Mouse (Mus musculus): ENCODE data around the gene Ttc7b. TPM values are rescaled to one million over a fixed set of nuclear protein-coding genes. Genes with fewer than 3 reads are reported as not detected.

Gene Ttc7b
- 0.09 and 0.13 TPM in 2 replicates for polyA plus RNA-seq (2012)

GRCm38 (mm10) chr12:100520794-100521186 is at the start of gene Ttc7b:
Ttc7b (minus strand) TSS chr12:100520826.
- TF ChIP-seq TAL1 (IDR thresholded peaks at IDR 0.05; ENCODE audit: low read length), result no peak
- H3K36me3 ChIP-seq (ENCODE audit: control insufficient read depth), result no peaks in the 10 kb centered on the region
- H3K9me3 ChIP-seq (ENCODE audit: control insufficient read depth, low read length), result no peaks in the 10 kb centered on the region
- H3K4me1 ChIP-seq (ENCODE audit: control insufficient read depth), result peaks cover 15% of the 10 kb centered on the region
- peaks cover 29% of the 10 kb centered on the region for H3K27me3 ChIP-seq (ENCODE audit: control insufficient read depth)
- H3K4me3 ChIP-seq (replicated peaks), result peak within 1 kb of the TSS; percentile 63

DNA sequence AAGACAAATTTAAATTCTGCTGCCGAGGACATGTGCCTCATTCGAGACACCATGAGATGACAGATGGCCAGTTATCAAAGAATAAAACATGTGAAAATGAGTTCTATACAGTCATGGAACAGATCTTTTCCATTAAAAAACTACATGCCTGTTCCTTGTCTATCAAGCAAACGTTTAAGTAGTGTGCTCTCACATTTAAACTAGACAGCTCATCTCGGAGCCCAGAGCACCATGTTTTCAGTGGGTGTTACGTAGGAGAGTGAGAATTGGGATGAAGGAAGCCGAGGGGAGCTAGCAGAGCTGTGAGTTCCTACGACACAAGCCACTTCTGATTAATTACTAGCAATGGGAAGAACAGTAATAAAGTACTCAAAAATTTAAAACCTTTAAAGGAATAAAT is 48.2 kb upstream of the Ttc7b start:
- Histone ChIP-seq H3K27me3 (ENCODE audit: control insufficient read depth) (no peaks in the 10 kb centered on the region), H3K9me3 (ENCODE audit: control insufficient read depth, low read length) (no peaks in the 10 kb centered on the region), H3K36me3 (ENCODE audit: control insufficient read depth) (peaks cover 4% of the 10 kb centered on the region), H3K4me3 (replicated peaks) (no peak overlapping the region), H3K4me1 (ENCODE audit: control insufficient read depth) (no peaks in the 10 kb centered on the region)
- no peak for TF ChIP-seq GATA1 (IDR thresholded peaks at IDR 0.05; ENCODE audit: low read length)
- TF ChIP-seq TAL1 (IDR thresholded peaks at IDR 0.05; ENCODE audit: low read length), result no peak

- TF ChIP-seq TAL1 (IDR thresholded peaks at IDR 0.05; ENCODE audit: low read length) (no peak), GATA1 (IDR thresholded peaks at IDR 0.05; ENCODE audit: low read length) (no peak)
- Histone ChIP-seq H3K27me3 (ENCODE audit: control insufficient read depth) (no peaks in the 10 kb centered on the region), H3K36me3 (ENCODE audit: control insufficient read depth) (peaks cover 4% of the 10 kb centered on the region), H3K4me1 (ENCODE audit: control insufficient read depth) (no peaks in the 10 kb centered on the region), H3K4me3 (replicated peaks) (no peak overlapping the region), H3K9me3 (ENCODE audit: control insufficient read depth, low read length) (no peaks in the 10 kb centered on the region)
These were observed 47.5 kb upstream of the Ttc7b start for GRCm38 (mm10) chr12:100568105-100568504.

DNA sequence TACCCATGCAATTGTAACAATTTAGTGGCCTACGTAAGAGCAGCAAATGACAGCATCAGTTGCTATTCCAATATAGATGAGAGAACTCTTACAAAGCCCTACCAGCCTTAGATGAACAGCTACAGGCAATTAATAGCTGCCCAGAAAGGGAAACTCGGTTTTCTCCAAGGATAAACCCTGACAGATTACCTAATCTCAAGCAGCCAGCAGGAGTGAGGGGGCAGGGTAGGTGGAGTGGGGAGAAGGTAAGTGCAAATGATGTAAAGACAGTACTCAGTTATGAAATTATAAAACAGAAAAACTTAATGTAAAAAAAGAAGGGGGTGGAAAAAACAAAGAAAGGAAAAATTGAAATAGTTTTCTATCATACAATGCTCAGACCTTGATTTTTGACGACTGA is 47.0 kb upstream of the Ttc7b start:
- Histone ChIP-seq H3K4me1 (ENCODE audit: control insufficient read depth) (no peaks in the 10 kb centered on the region), H3K4me3 (replicated peaks) (no peak overlapping the region), H3K27me3 (ENCODE audit: control insufficient read depth) (no peaks in the 10 kb centered on the region), H3K36me3 (ENCODE audit: control insufficient read depth) (peaks cover 4% of the 10 kb centered on the region; the same call in 1 of the 2 replicates), H3K9me3 (ENCODE audit: control insufficient read depth, low read length) (no peaks in the 10 kb centered on the region)
- TF ChIP-seq GATA1 (IDR thresholded peaks at IDR 0.05; ENCODE audit: low read length) (no peak), TAL1 (IDR thresholded peaks at IDR 0.05; ENCODE audit: low read length) (no peak)

- peaks cover 5% of the 10 kb centered on the region for H3K36me3 ChIP-seq (ENCODE audit: control insufficient read depth)
- TF ChIP-seq GATA1 (IDR thresholded peaks at IDR 0.05; ENCODE audit: low read length) (no peak), TAL1 (IDR thresholded peaks at IDR 0.05; ENCODE audit: low read length) (no peak)
- no peaks in the 10 kb centered on the region for H3K27me3 ChIP-seq (ENCODE audit: control insufficient read depth)
- H3K9me3 ChIP-seq (ENCODE audit: control insufficient read depth, low read length), result no peaks in the 10 kb centered on the region
- H3K4me1 ChIP-seq (ENCODE audit: control insufficient read depth), result no peaks in the 10 kb centered on the region
- no peak overlapping the region for H3K4me3 ChIP-seq (replicated peaks)
These were observed 33.0 kb upstream of the Ttc7b start for GRCm38 (mm10) chr12:100553675-100554074.

DNA sequence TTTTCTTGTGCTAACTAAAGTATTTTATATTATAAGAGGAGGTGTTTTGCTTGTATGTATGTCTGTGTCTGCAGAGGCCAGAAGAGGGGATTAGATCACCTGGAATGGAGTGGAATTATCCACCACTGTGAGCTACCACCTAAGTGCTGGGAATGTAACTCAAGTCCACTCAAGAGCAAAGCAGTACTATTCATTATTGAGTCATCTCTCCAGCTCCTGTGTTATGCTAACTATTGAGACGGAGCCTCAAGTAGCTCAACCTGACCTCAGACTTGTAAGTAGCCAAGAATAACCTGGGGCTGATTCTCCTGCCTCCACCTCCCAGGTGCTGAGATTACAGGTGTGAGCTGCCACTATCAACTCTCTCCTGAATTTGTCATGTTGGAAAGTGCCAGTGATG is 31.3 kb upstream of the Ttc7b start:
- H3K4me3 ChIP-seq (replicated peaks), result no peak overlapping the region
- H3K27me3 ChIP-seq (ENCODE audit: control insufficient read depth), result no peaks in the 10 kb centered on the region
- no peak for TF ChIP-seq TAL1 (IDR thresholded peaks at IDR 0.05; ENCODE audit: low read length)
- no peak for TF ChIP-seq GATA1 (IDR thresholded peaks at IDR 0.05; ENCODE audit: low read length)
- no peaks in the 10 kb centered on the region for H3K4me1 ChIP-seq (ENCODE audit: control insufficient read depth)
- H3K9me3 ChIP-seq (ENCODE audit: control insufficient read depth, low read length), result no peaks in the 10 kb centered on the region
- H3K36me3 ChIP-seq (ENCODE audit: control insufficient read depth), result peaks cover 5% of the 10 kb centered on the region

DNA sequence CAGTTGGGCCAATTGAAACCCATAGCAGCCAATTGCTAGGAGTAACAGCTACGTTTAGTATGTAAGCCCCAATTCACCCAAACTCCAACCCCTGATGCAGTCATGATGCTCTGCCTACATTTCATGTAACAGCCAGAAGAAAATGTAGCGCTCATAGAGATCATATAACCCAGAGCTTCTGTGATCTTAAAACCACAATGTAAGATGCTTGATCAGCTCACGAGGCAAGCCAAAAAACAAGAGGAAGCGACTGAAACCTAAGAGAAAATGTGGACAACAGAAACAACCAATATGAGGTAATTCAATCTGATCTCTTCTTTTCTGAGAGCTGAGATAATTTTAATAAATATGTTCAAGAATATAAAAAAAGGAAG is 23.6 kb upstream of the Ttc7b start:
- H3K4me1 ChIP-seq (ENCODE audit: control insufficient read depth), result no peaks in the 10 kb centered on the region
- no peak overlapping the region for H3K4me3 ChIP-seq (replicated peaks)
- no peaks in the 10 kb centered on the region for H3K9me3 ChIP-seq (ENCODE audit: control insufficient read depth, low read length)
- H3K27me3 ChIP-seq (ENCODE audit: control insufficient read depth), result no peaks in the 10 kb centered on the region
- TF ChIP-seq GATA1 (IDR thresholded peaks at IDR 0.05; ENCODE audit: low read length) (no peak), TAL1 (IDR thresholded peaks at IDR 0.05; ENCODE audit: low read length) (no peak)
- no peaks in the 10 kb centered on the region for H3K36me3 ChIP-seq (ENCODE audit: control insufficient read depth)

- H3K36me3 ChIP-seq (ENCODE audit: control insufficient read depth), result no peaks in the 10 kb centered on the region
- TF ChIP-seq TAL1 (IDR thresholded peaks at IDR 0.05; ENCODE audit: low read length) (no peak), GATA1 (IDR thresholded peaks at IDR 0.05; ENCODE audit: low read length) (no peak)
These were observed 23.0 kb upstream of the Ttc7b start for GRCm38 (mm10) chr12:100543437-100544193.

GRCm38 (mm10) chr12:100542494-100542893 is 21.9 kb upstream of the Ttc7b start:
- H3K36me3 ChIP-seq (ENCODE audit: control insufficient read depth), result no peaks in the 10 kb centered on the region
- TF ChIP-seq GATA1 (IDR thresholded peaks at IDR 0.05; ENCODE audit: low read length) (no peak), TAL1 (IDR thresholded peaks at IDR 0.05; ENCODE audit: low read length) (no peak)
- H3K4me3 ChIP-seq (replicated peaks), result no peak overlapping the region
- no peaks in the 10 kb centered on the region for H3K4me1 ChIP-seq (ENCODE audit: control insufficient read depth)
- H3K9me3 ChIP-seq (ENCODE audit: control insufficient read depth, low read length), result no peaks in the 10 kb centered on the region
- H3K27me3 ChIP-seq (ENCODE audit: control insufficient read depth), result no peaks in the 10 kb centered on the region

More at GRCm38 (mm10) chr12:100543437-100544193, 23.0 kb upstream of the Ttc7b start:
- Histone ChIP-seq H3K4me3 (replicated peaks) (no peak overlapping the region), H3K9me3 (ENCODE audit: control insufficient read depth, low read length) (no peaks in the 10 kb centered on the region), H3K27me3 (ENCODE audit: control insufficient read depth) (no peaks in the 10 kb centered on the region), H3K4me1 (ENCODE audit: control insufficient read depth) (no peaks in the 10 kb centered on the region)

- no peaks in the 10 kb centered on the region for H3K36me3 ChIP-seq (ENCODE audit: control insufficient read depth)
- no peaks in the 10 kb centered on the region for H3K4me1 ChIP-seq (ENCODE audit: control insufficient read depth)
- no peaks in the 10 kb centered on the region for H3K27me3 ChIP-seq (ENCODE audit: control insufficient read depth)
- H3K9me3 ChIP-seq (ENCODE audit: control insufficient read depth, low read length), result no peaks in the 10 kb centered on the region
- no peak overlapping the region for H3K4me3 ChIP-seq (replicated peaks)
- no peak for TF ChIP-seq TAL1 (IDR thresholded peaks at IDR 0.05; ENCODE audit: low read length)
- no peak for TF ChIP-seq GATA1 (IDR thresholded peaks at IDR 0.05; ENCODE audit: low read length)
These were observed 21.4 kb upstream of the Ttc7b start for GRCm38 (mm10) chr12:100542076-100542475.

Measured in erythroblast, embryonic 14.5 days (primary cell).